Mouse (Mus musculus): Measurements from ENCODE around the gene 5730596B20Rik.

5730596B20Rik gene

GRCm38 (mm10) chr6:52176391-52176790 is 907 bp upstream of the 5730596B20Rik start:
- peak in 1 of 2 experiments; percentile 18 for DNase-seq

- DNase-seq, result peak in 1 of 2 experiments; percentile 20
Measured at GRCm38 (mm10) chr6:52177806-52178205, 508 bp downstream of the 5730596B20Rik start.

GRCm38 (mm10) chr6:52178918-52179665 is 1.8 kb downstream of the 5730596B20Rik start:
- DNase-seq, result peak in 1 of 2 experiments; percentile 26

- peak in 1 of 2 experiments; percentile 24 for DNase-seq
Measured at GRCm38 (mm10) chr6:52179690-52180089, 2.4 kb downstream of the 5730596B20Rik start.

- DNase-seq, result peak in 1 of 2 experiments; percentile 24
Measured at GRCm38 (mm10) chr6:52180213-52180710, 3.0 kb downstream of the 5730596B20Rik start.

- DNase-seq, result no peak
Measured at GRCm38 (mm10) chr6:52180726-52181125, 3.4 kb downstream of the 5730596B20Rik start.

- DNase-seq, result peak in 1 of 2 experiments; percentile 16
Measured at GRCm38 (mm10) chr6:52182030-52182429, 4.7 kb downstream of the 5730596B20Rik start.

GRCm38 (mm10) chr6:52182793-52183192 is 5.5 kb downstream of the 5730596B20Rik start:
- DNase-seq, result no peak

GRCm38 (mm10) chr6:52183311-52184080 is 6.2 kb downstream of the 5730596B20Rik start:
- DNase-seq, result peak; percentile 38 to 71

GRCm38 (mm10) chr6:52184668-52185067 is 7.4 kb downstream of the 5730596B20Rik start:
- DNase-seq, result peak; percentile 8 to 31

GRCm38 (mm10) chr6:52185222-52185621 is 7.9 kb downstream of the 5730596B20Rik start:
- peak; percentile 40 to 73 for DNase-seq

- no peak for DNase-seq
Measured at GRCm38 (mm10) chr6:52185834-52186233, 8.5 kb downstream of the 5730596B20Rik start.

GRCm38 (mm10) chr6:52186500-52186899 is 9.2 kb downstream of the 5730596B20Rik start:
- DNase-seq, result no peak

GRCm38 (mm10) chr6:52189172-52189591 is 11.9 kb downstream of the 5730596B20Rik start:
- DNase-seq, result peak; percentile 70 to 88

- peak; percentile 18 to 25 for DNase-seq
Measured at GRCm38 (mm10) chr6:52189909-52190308, 12.6 kb downstream of the 5730596B20Rik start.

- DNase-seq, result peak; percentile 69 to 77
Measured at GRCm38 (mm10) chr6:52190410-52190809, 13.1 kb downstream of the 5730596B20Rik start.

GRCm38 (mm10) chr6:52190906-52191810 is 13.9 kb downstream of the 5730596B20Rik start, which contains the start of gene Hoxa4:
TSS of gene Hoxa4 (minus strand) at chr6:52191753.
- peak; percentile 18 to 49 for DNase-seq

GRCm38 (mm10) chr6:52191860-52192550 is 14.7 kb downstream of the 5730596B20Rik start:
- peak; percentile 91 to 94 for DNase-seq

- DNase-seq, result peak in 1 of 2 experiments; percentile 21
Measured at GRCm38 (mm10) chr6:52194690-52195089, 17.4 kb downstream of the 5730596B20Rik start.

- DNase-seq, result peak in 1 of 2 experiments; percentile 26
Measured at GRCm38 (mm10) chr6:52196811-52197210, 19.5 kb downstream of the 5730596B20Rik start.

- DNase-seq, result peak; percentile 74 to 81
Measured at GRCm38 (mm10) chr6:52197271-52197670, 20.0 kb downstream of the 5730596B20Rik start.
